Mouse (Mus musculus) heart, embryonic 14.5 days (tissue): ENCODE measurements around the gene Olfr169. TPM values are rescaled to one million over a fixed set of nuclear protein-coding genes. Genes with fewer than 3 reads are reported as not detected.

ENCODE experiments used
- polyA plus RNA-seq: library from polyadenylated mRNA; unstranded; fragments of >200 nt; fragmentation: Nextera tagmentation; extraction: Ambion mirVana; gene quantifications from 2 replicates; pipeline ENCODE4 v1.2.1, GENCODE M21; 2014

The Olfr169 gene
- polyA plus RNA-seq, 1 experiment from 2014 or later, result not detected

Other genes starting within 250 kb of the Olfr169 start
- not detected in 2 replicates for gene Olfr165, start 148.7 kb downstream of the Olfr169 start, polyA plus RNA-seq
- not detected in 2 replicates for gene Olfr166, start 88.1 kb downstream of the Olfr169 start, polyA plus RNA-seq
- not detected in 2 replicates for gene Olfr167, start 49.5 kb downstream of the Olfr169 start, polyA plus RNA-seq
- gene Olfr168, start 36.3 kb downstream of the Olfr169 start, polyA plus RNA-seq, result not detected in 2 replicates
- not detected in 2 replicates for gene Olfr170, start 40.1 kb upstream of the Olfr169 start, polyA plus RNA-seq
- gene Olfr171, start 58.1 kb upstream of the Olfr169 start, polyA plus RNA-seq, result not detected in 2 replicates
- not detected in 2 replicates for gene Lamp3, start 134.6 kb upstream of the Olfr169 start, polyA plus RNA-seq
- 12.7 and 13.8 TPM in 2 replicates for gene B3gnt5, start 188.4 kb upstream of the Olfr169 start, polyA plus RNA-seq